Comparison of ENCODE assay signal across 8 mouse cellular contexts in the genomic region with DNA sequence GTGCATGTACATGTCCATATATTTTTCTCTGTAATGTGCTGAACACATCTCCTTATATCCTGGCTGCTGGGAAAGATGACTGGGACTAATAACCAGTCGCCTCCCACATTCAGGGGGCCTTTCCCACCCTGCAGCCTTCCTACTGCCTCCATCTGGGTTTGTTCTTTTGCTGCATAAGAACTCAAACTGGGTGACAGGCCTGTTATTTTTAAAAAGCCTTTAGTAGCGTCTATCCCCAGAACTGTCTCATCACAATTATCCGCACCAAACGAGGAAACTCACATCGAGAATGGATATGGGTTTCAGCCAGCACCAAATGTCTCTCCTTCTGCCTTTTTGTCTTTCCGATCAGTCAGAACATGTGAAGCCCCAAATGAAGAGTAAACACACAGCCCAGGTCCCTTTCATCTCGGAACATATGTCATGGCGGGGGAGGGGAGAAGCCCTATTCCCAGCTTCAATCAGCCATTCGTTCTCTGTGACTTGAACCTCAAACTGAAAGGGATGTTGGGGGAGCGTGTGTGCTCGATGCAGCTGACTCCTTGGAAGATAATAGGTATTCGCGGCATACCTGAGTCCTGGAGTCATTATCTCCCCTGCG.
DNase-seq lines count a peak whose midpoint lies in the region; ATAC-seq and TF ChIP-seq lines count a peak whose summit lies in the region.

No protein-coding gene starts in this region.

- H3K4me1 ChIP-seq in embryonic facial prominence, embryonic 13.5 days, result 0 out of 2 replicates have a peak, but pooled peaks cover 9% of the 10 kb centered on the region
- H3K4me1 ChIP-seq in midbrain, embryonic 13.5 days (replicated peaks), result peaks cover 30% of the 10 kb centered on the region

- no peak for ATAC-seq in embryonic facial prominence, embryonic 13.5 days (ENCODE audit: insufficient number of reproducible peaks, insufficient read depth, low FRiP score, low TSS enrichment, low read depth)
- ATAC-seq in midbrain, embryonic 13.5 days, result peak; percentile 80

- WGBS in embryonic facial prominence, embryonic 13.5 days, result 24% methylated on average over 14 of the region's 14 CpGs
- WGBS in midbrain, embryonic 13.5 days, result 25% methylated on average over 14 of the region's 14 CpGs

- no peaks in the 10 kb centered on the region for H3K36me3 ChIP-seq in embryonic facial prominence, embryonic 13.5 days
- no peaks in the 10 kb centered on the region for H3K36me3 ChIP-seq in midbrain, embryonic 13.5 days

- no peaks in the 10 kb centered on the region for H3K27me3 ChIP-seq in embryonic facial prominence, embryonic 13.5 days
- no peaks in the 10 kb centered on the region for H3K27me3 ChIP-seq in midbrain, embryonic 13.5 days

- H3K9me3 ChIP-seq in embryonic facial prominence, embryonic 13.5 days, result no peaks in the 10 kb centered on the region
- H3K9me3 ChIP-seq in midbrain, embryonic 13.5 days, result no peaks in the 10 kb centered on the region

- no peak overlapping the region for H3K4me3 ChIP-seq in embryonic facial prominence, embryonic 13.5 days
- no peak overlapping the region for H3K4me3 ChIP-seq in midbrain, embryonic 13.5 days (replicated peaks)

- H3K4me2 ChIP-seq in embryonic facial prominence, embryonic 13.5 days, result peak overlapping the region; percentile 31
- H3K4me2 ChIP-seq in midbrain, embryonic 13.5 days (replicated peaks), result peak overlapping the region; percentile 29

- no peak overlapping the region for H3K27ac ChIP-seq in embryonic facial prominence, embryonic 13.5 days
- peak overlapping the region; percentile 85 for H3K27ac ChIP-seq in midbrain, embryonic 13.5 days

- DNase-seq in brain, embryonic 14.5 days (ENCODE audit: low read depth), result peak; percentile 96
- peak; percentile 88 to 94 for DNase-seq in layer of hippocampus, adult 18-20 months (ENCODE audit: low spot score in 2 of 2)
- DNase-seq in T-cell, adult 2 months (ENCODE audit: low spot score), result no peak
- no peak for DNase-seq in adrenal gland, postnatal 10 days
- DNase-seq in kidney, postnatal 36 days, result no peak
- DNase-seq in adrenal gland, adult 8-10 months, result no peak

- no peak for TF ChIP-seq POLR2A in brain, embryonic 14.5 days (IDR thresholded peaks at IDR 0.05; ENCODE audit: borderline replicate concordance, extremely low read depth, insufficient read depth, insufficient read length, poor library complexity, severe bottlenecking)

- no peak for TF ChIP-seq CTCF in brain, embryonic 14.5 days (IDR thresholded peaks at IDR 0.05; ENCODE audit: borderline replicate concordance, extremely low read depth, insufficient read depth, insufficient read length)

- H3K9ac ChIP-seq in embryonic facial prominence, embryonic 13.5 days, result no peak overlapping the region
- 0 out of 2 replicates have a peak overlapping the region, but pooled peaks have one; percentile 7 for H3K9ac ChIP-seq in midbrain, embryonic 13.5 days (replicated peaks)

Comparison
In these comparisons a context has a peak if more than half of its experiments do, and no peak if none do; other contexts are left out.
1. DNase-seq: peak in brain, embryonic 14.5 days (single experiment) and layer of hippocampus, adult 18-20 months (2 of 2); none in T-cell, adult 2 months (single experiment), adrenal gland, postnatal 10 days (single experiment), kidney, postnatal 36 days (0 of 2) and adrenal gland, adult 8-10 months (single experiment).